Mouse (Mus musculus): ENCODE data around the gene Tmem217. TPM values are rescaled to one million over a fixed set of nuclear protein-coding genes. Genes with fewer than 3 reads are reported as not detected.
"Not testable (repeated sequence)": the region's sequence is repeated elsewhere in the genome, so short reads cannot be mapped to it uniquely, and the experiment has no call there.

Gene Tmem217
- polyA plus RNA-seq, 1 experiment from 2014 or later: 0.89 TPM

DNA sequence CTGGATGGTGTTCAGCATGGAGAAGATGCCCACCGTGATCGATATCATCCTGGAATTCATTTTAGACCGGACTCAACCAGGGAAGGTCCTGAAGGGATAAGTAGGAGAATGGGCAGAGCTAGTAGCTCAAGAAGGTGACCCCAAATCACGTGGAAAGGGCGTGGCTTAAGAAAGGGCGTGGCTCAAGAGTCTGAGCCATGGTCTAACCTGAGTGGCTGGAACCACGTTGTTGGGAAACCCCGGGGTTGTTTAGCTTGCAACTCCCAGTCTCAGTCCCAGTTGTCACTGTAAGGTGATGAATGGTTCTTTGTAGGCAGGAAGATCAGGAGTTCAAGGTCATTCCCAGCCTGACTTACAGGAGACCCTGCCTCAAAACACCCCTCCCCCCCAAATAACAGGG is 32.5 kb downstream of the Tmem217 start:
- 82% methylated on average over 8 of the region's 8 CpGs for WGBS
- H3K4me3 ChIP-seq (ENCODE audit: low read depth, low read length): no peak overlapping the region

DNA sequence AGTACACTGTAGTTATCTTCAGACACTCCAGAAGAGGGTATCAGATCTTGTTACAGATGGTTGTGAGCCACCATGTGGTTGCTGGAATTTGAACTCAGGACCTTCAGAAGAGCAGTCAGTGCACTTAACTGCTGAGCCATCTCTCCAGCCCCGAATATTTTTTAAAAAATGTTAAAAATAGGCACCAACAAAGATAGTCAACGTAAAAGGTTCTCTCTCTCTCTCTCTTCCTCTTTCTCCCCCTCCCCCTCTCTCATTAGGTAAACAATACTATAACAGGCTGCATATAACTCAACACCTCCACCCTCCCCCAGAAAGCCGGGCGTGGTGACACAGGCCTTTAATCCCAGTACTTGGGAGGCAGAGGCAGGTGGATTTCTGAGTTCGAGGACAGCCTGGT is 33.5 kb downstream of the Tmem217 start:
- 94% methylated on average over 5 of the region's 5 CpGs for WGBS
- H3K4me3 ChIP-seq (ENCODE audit: low read depth, low read length): not testable (repeated sequence)

More for the DNA sequence above, 32.5 kb downstream of the Tmem217 start:
- H3K4me1 ChIP-seq (ENCODE audit: control insufficient read depth, insufficient read depth, low read length): no peaks in the 10 kb centered on the region
- no peak overlapping the region for H3K9ac ChIP-seq (ENCODE audit: low read depth, low read length)
- no peak for ATAC-seq
- H3K36me3 ChIP-seq (ENCODE audit: control insufficient read depth, insufficient read depth, low read length): no peaks in the 10 kb centered on the region
- H3K9me3 ChIP-seq (replicated peaks; ENCODE audit: control insufficient read depth, low read length, poor library complexity, severe bottlenecking): no peaks in the 10 kb centered on the region
- no peak overlapping the region for H3K4me2 ChIP-seq (ENCODE audit: low read length)
- no peaks in the 10 kb centered on the region for H3K27me3 ChIP-seq (ENCODE audit: control insufficient read depth, insufficient read depth, low read depth, low read length)
- no peak overlapping the region for H3K27ac ChIP-seq (ENCODE audit: low read length)

DNA sequence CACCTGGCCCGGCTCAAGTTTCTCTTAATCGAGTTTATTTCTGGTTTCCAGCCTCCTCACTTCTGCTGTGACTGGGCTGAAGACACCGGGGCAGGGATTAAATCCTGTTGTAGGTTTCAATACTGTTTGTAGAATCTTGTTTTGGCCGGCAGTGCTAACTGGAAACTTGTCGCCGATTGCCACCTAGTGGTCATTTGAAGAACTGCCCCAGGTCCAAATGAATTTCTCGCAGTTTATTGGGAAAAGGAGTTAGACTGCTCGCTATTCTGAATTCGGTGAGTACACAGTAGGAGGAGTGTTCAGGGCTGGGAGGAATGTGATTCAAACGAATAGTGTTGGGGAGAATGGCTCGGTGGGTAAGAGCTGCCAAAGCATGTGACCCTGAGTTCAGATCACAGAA is 37.8 kb downstream of the Tmem217 start:
- H3K27me3 ChIP-seq (ENCODE audit: control insufficient read depth, insufficient read depth, low read depth, low read length): no peaks in the 10 kb centered on the region
- H3K36me3 ChIP-seq (ENCODE audit: control insufficient read depth, insufficient read depth, low read length): no peaks in the 10 kb centered on the region
- no peak overlapping the region for H3K9ac ChIP-seq (ENCODE audit: low read depth, low read length)
- no peak overlapping the region for H3K4me3 ChIP-seq (ENCODE audit: low read depth, low read length)
- H3K4me1 ChIP-seq (ENCODE audit: control insufficient read depth, insufficient read depth, low read length): no peaks in the 10 kb centered on the region
- H3K9me3 ChIP-seq (replicated peaks; ENCODE audit: control insufficient read depth, low read length, poor library complexity, severe bottlenecking): no peaks in the 10 kb centered on the region
- WGBS: 3% methylated on average over 11 of the region's 11 CpGs
- no peak overlapping the region for H3K27ac ChIP-seq (ENCODE audit: low read length)
- peak; percentile 73; the same call in 1 of the 2 replicates for ATAC-seq
- H3K4me2 ChIP-seq (ENCODE audit: low read length): no peak overlapping the region

More for the DNA sequence above, 33.5 kb downstream of the Tmem217 start:
- H3K4me1 ChIP-seq (ENCODE audit: control insufficient read depth, insufficient read depth, low read length); H3K9me3 ChIP-seq (replicated peaks; ENCODE audit: control insufficient read depth, low read length, poor library complexity, severe bottlenecking); H3K27ac ChIP-seq (ENCODE audit: low read length); H3K27me3 ChIP-seq (ENCODE audit: control insufficient read depth, insufficient read depth, low read depth, low read length); H3K36me3 ChIP-seq (ENCODE audit: control insufficient read depth, insufficient read depth, low read length); ATAC-seq; H3K4me2 ChIP-seq (ENCODE audit: low read length); H3K9ac ChIP-seq (ENCODE audit: low read depth, low read length): not testable (repeated sequence)

DNA sequence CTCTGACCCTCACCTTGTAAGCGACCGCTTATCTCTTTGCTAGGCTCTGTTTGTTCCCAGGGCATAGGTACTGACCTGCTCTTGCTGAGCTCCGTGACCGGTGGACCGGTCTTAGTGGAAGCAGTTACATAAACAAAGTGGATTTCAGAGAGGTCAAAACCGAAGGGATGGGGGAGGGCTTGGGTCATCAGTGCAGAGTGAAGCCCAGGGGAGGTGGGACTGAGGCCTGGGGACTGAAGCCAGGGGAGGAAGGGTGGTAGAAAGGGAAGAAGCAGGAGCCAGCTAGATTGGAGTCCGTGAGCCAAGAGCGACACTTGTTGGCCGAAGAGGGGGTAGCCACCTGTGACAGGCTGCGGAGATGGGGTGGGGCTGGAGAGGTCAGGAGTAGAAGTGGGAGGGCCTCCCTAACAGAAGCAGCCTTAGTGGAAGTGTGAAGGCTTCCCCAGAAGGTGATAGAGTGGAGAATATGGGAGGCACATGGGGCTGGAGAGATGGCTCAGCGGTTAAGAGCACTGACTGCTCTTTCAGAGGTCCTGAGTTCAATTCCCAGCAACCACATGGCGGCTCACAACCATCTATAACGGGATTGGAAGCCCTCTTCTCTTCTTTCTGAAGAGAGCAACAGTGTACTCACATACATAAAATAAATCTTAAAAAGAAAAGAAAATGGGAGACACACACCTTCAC is 39.0 kb downstream of the Tmem217 start:
- Histone ChIP-seq H3K9me3 (replicated peaks; ENCODE audit: control insufficient read depth, low read length, poor library complexity, severe bottlenecking) (no peaks in the 10 kb centered on the region), H3K9ac (ENCODE audit: low read depth, low read length) (no peak overlapping the region), H3K4me1 (ENCODE audit: control insufficient read depth, insufficient read depth, low read length) (no peaks in the 10 kb centered on the region), H3K4me2 (ENCODE audit: low read length) (no peak overlapping the region), H3K27me3 (ENCODE audit: control insufficient read depth, insufficient read depth, low read depth, low read length) (no peaks in the 10 kb centered on the region), H3K27ac (ENCODE audit: low read length) (no peak overlapping the region), H3K4me3 (ENCODE audit: low read depth, low read length) (no peak overlapping the region), H3K36me3 (ENCODE audit: control insufficient read depth, insufficient read depth, low read length) (no peaks in the 10 kb centered on the region)
- 37% methylated on average over 13 of the region's 13 CpGs for WGBS
- ATAC-seq: peak; percentile 51; the same call in 1 of the 2 replicates

DNA sequence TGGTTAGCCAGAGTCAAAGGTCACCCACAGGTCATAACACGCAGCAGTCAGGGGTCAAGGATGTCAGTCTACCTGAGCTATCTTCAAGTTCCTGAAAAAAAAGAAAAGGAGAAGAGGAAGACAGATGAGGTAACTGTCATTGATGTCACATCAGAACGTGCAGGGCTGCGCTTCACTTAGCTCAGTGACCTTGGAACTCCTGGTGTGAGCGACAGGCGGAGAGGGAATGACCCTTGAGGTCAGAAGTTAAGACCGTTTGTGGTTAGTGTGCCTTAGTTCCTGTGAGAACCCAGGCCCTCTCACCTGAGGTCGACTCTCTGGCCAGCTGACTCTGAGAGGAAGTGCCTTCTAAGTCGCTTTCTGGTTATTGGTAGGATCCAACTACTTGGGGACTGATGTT is 41.5 kb downstream of the Tmem217 start:
- no peaks in the 10 kb centered on the region for H3K36me3 ChIP-seq (ENCODE audit: control insufficient read depth, insufficient read depth, low read length)
- no peaks in the 10 kb centered on the region for H3K27me3 ChIP-seq (ENCODE audit: control insufficient read depth, insufficient read depth, low read depth, low read length)
- no peak for ATAC-seq
- H3K9me3 ChIP-seq (replicated peaks; ENCODE audit: control insufficient read depth, low read length, poor library complexity, severe bottlenecking): no peaks in the 10 kb centered on the region
- H3K27ac ChIP-seq (ENCODE audit: low read length): no peak overlapping the region
- H3K4me1 ChIP-seq (ENCODE audit: control insufficient read depth, insufficient read depth, low read length): no peaks in the 10 kb centered on the region
- 75% methylated on average over 8 of the region's 8 CpGs for WGBS
- H3K4me3 ChIP-seq (ENCODE audit: low read depth, low read length): no peak overlapping the region
- H3K4me2 ChIP-seq (ENCODE audit: low read length): no peak overlapping the region
- no peak overlapping the region for H3K9ac ChIP-seq (ENCODE audit: low read depth, low read length)

DNA sequence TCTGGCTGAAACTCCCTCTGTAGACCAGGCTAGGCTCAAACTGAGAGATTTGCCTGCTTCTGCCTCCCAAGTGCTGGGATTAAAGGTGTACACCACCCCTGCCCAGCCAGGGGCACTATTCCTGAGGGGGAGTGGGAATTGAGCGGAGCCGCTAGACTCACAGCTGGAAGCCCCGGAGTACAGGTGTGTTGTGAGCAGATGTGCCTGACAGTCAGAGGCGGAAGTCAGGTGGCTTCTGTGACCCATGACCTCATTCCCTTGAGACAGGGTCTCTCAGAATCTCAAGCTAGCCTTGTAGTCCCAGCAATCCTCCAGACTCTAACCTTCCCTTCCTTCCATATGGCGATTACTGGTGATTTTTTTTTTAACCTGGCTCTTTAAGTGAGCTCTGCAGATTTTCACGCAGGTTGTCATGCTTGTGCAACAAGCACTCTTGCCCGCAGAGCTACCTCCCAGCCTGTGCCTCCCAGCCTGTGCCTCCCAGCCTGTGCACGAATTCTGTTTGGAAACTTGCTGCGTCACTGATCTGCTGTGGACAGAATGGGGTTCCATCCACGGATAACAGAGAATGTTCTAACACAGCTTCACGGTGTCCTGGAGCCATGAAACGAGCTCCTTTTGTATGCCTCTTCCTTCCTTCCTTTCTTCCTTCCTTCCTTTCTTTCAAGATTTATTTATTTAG is 43.1 kb downstream of the Tmem217 start:
- Histone ChIP-seq H3K27ac (ENCODE audit: low read length) (no peak overlapping the region), H3K36me3 (ENCODE audit: control insufficient read depth, insufficient read depth, low read length) (no peaks in the 10 kb centered on the region), H3K27me3 (ENCODE audit: control insufficient read depth, insufficient read depth, low read depth, low read length) (no peaks in the 10 kb centered on the region), H3K4me3 (ENCODE audit: low read depth, low read length) (no peak overlapping the region), H3K9me3 (replicated peaks; ENCODE audit: control insufficient read depth, low read length, poor library complexity, severe bottlenecking) (no peaks in the 10 kb centered on the region), H3K9ac (ENCODE audit: low read depth, low read length) (no peak overlapping the region), H3K4me2 (ENCODE audit: low read length) (no peak overlapping the region), H3K4me1 (ENCODE audit: control insufficient read depth, insufficient read depth, low read length) (no peaks in the 10 kb centered on the region)
- WGBS: 73% methylated on average over 12 of the region's 12 CpGs
- no peak for ATAC-seq

DNA sequence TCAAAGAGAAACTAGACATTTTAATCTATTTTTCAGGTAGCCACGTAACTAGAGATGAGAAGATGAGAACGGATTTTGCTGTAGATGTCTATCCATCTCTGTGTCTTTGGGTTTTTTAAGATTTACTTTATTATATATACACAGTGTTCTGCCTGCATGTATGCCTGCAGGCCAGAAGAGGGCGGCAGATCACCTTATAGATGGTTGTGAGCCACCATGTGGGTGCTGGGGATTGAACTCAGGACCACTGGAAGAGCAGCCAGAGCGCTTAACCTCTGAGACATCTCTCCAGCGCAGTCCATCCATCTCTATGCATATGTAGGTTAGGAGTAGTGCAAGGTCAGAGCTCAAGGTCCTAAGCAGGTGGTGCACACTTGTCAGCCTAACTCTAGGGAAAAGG is 48.5 kb downstream of the Tmem217 start:
- no peaks in the 10 kb centered on the region for H3K27me3 ChIP-seq (ENCODE audit: control insufficient read depth, insufficient read depth, low read depth, low read length)
- WGBS: 81% methylated on average over 5 of the region's 5 CpGs
- no peak overlapping the region for H3K9ac ChIP-seq (ENCODE audit: low read depth, low read length)
- H3K27ac ChIP-seq (ENCODE audit: low read length): no peak overlapping the region
- no peaks in the 10 kb centered on the region for H3K9me3 ChIP-seq (replicated peaks; ENCODE audit: control insufficient read depth, low read length, poor library complexity, severe bottlenecking)
- no peaks in the 10 kb centered on the region for H3K36me3 ChIP-seq (ENCODE audit: control insufficient read depth, insufficient read depth, low read length)
- H3K4me1 ChIP-seq (ENCODE audit: control insufficient read depth, insufficient read depth, low read length): no peaks in the 10 kb centered on the region
- no peak for ATAC-seq
- no peak overlapping the region for H3K4me2 ChIP-seq (ENCODE audit: low read length)
- no peak overlapping the region for H3K4me3 ChIP-seq (ENCODE audit: low read depth, low read length)

DNA sequence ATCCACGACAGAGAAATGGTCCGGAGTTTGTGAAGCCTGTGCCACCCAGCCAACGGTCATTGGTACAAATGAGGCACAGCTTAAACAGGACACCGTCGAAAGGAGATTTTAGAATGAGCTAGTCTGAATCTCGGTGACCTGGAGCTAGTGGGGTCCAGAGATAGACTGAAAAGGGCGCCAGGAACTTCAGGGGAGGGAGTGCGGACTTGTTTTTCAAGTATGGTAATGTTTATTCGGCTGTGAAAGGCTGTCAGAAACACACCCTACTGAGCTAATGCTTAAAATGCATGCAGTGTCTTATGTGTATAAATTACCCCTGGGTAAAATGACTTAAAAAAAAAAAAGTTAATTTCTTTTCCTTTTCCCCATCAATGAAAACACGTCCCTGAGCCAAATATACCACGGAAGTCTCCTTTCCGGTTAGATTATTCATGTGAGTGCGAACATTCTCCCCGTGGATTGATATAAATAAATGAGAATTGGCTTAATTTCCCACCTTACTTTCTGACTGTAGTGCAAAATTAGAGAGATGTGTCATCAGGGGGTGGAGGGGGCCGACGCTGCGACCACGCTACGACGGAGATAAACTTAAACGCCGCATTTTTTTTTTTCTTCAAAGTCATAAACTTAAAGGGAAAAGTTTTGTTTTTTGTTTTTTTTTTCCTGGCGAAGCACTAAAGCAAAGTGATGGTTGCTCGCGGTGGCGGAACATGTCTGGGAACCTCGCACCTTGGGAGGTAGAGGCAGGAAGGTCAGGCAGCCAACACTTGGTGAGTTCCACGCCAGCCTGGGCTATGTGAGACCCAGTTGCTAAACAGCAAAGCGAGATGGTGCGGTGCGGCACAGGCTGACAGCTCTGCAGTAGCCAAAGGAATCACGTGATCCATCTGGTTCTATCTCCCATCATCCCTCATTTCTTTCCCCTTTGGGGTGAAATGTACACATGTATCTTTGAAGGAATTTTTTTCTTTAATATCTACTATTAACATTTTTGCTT is 49.2 kb downstream of the Tmem217 start:
- Histone ChIP-seq H3K4me3 (ENCODE audit: low read depth, low read length) (no peak overlapping the region), H3K27ac (ENCODE audit: low read length) (no peak overlapping the region), H3K4me1 (ENCODE audit: control insufficient read depth, insufficient read depth, low read length) (no peaks in the 10 kb centered on the region), H3K9ac (ENCODE audit: low read depth, low read length) (no peak overlapping the region), H3K36me3 (ENCODE audit: control insufficient read depth, insufficient read depth, low read length) (no peaks in the 10 kb centered on the region), H3K9me3 (replicated peaks; ENCODE audit: control insufficient read depth, low read length, poor library complexity, severe bottlenecking) (no peaks in the 10 kb centered on the region), H3K4me2 (ENCODE audit: low read length) (no peak overlapping the region), H3K27me3 (ENCODE audit: control insufficient read depth, insufficient read depth, low read depth, low read length) (no peaks in the 10 kb centered on the region)
- 18% methylated on average over 32 of the region's 32 CpGs for WGBS
- ATAC-seq: no peak

All from midbrain, embryonic 16.5 days (tissue).